Mouse (Mus musculus) cerebellum, adult 2 months (tissue): ENCODE measurements around the gene Atf7.

Source experiments
- CTCF ChIP-seq: fragments of 200-500 bp; IDR thresholded peaks from 2 replicates; pipeline ENCODE4 v1.5.1; 2011; ENCODE audit warnings: low read depth, mild to moderate bottlenecking, control low read depth, low read length, moderate library complexity, borderline replicate concordance; ENCODE audit not compliant: insufficient read depth
- POLR2A ChIP-seq: fragments of 200-500 bp; IDR thresholded peaks from 2 replicates; pipeline ENCODE4 v1.6.1; 2011; ENCODE audit warnings: low read length, control low read depth, borderline replicate concordance; ENCODE audit not compliant: insufficient read depth

- TF ChIP-seq CTCF (no peak), POLR2A (no peak)
These were observed 109.5 kb downstream of the Atf7 start for GRCm38 (mm10) chr15:102515791-102516190.
